Mouse (Mus musculus): ENCODE results near the gene Vamp9.

DNA sequence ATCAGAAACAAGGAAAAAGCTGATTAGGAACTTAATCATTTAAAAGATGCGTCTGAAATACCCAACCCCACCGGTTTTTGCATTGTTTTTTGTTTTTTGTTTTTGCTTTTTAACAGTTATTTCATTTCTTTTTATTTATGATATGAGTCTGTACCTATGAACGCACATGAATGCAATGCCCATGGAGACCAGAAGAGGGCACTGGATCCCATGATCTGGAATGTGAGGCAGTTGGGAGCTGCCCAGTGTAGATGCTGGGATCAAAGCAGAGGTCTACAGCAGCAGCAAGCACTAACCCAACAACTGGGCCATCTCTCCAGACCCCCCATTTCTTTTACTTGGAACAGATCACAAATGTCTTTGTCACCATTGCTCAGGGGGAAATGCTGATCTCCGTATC is 21.9 kb downstream of the Vamp9 start:
- no peak for TF ChIP-seq POLR2A (IDR thresholded peaks at IDR 0.05; ENCODE audit: insufficient read depth, low read depth, low read length)
- TF ChIP-seq CTCF (IDR thresholded peaks at IDR 0.05) = peak; percentile 79
- TF ChIP-seq EP300 (IDR thresholded peaks at IDR 0.05; ENCODE audit: insufficient read depth, low read depth, low read length) = no peak
